Mouse (Mus musculus) stomach, embryonic 14.5 days (tissue): ENCODE data around the gene Cox10. TPM values are rescaled to one million over a fixed set of nuclear protein-coding genes. Genes with fewer than 3 reads are reported as not detected.

Source experiments
- ATAC-seq: fragments of 200-750 bp; cut with Nextera tagmentation; 2 replicates; pipeline ENCODE4 v1.8.0; 2017; ENCODE audit warnings: low read depth, moderate TSS enrichment; ENCODE audit not compliant: insufficient number of reproducible peaks, insufficient read depth, low FRiP score
- H3K27ac ChIP-seq: fragments of 300-500 bp; sonication (generic); 2 replicates; pipeline ENCODE4 v1.5.1; 2014; ENCODE audit warnings: mild to moderate bottlenecking, low read length, moderate library complexity, mixed read lengths
- H3K27me3 ChIP-seq: fragments of 300-500 bp; sonication (generic); 2 replicates; pipeline ENCODE4 v1.6.1; 2014; ENCODE audit warnings: low read length, control low read depth, mixed read lengths; ENCODE audit not compliant: control insufficient read depth, insufficient read depth
- H3K36me3 ChIP-seq: fragments of 300-500 bp; sonication (generic); 2 replicates; pipeline ENCODE4 v1.6.1; 2014; ENCODE audit warnings: mild to moderate bottlenecking, control low read depth, low read length, moderate library complexity, mixed read lengths; ENCODE audit not compliant: control insufficient read depth, insufficient read depth
- H3K4me1 ChIP-seq: fragments of 300-500 bp; sonication (generic); 2 replicates; pipeline ENCODE4 v1.6.1; 2014; ENCODE audit warnings: low read length, control low read depth, mixed read lengths; ENCODE audit not compliant: control insufficient read depth, insufficient read depth
- H3K4me2 ChIP-seq: fragments of 300-500 bp; sonication (generic); replicated peaks from 2 replicates; pipeline ENCODE4 v1.6.1; 2014; ENCODE audit warnings: low read depth, low read length, control low read depth
- H3K4me3 ChIP-seq: fragments of 300-500 bp; sonication (generic); 2 replicates; pipeline ENCODE4 v1.5.1; 2014; ENCODE audit warnings: low read depth, low read length, control low read depth
- H3K9ac ChIP-seq: fragments of 300-500 bp; sonication (generic); replicated peaks from 2 replicates; pipeline ENCODE4 v1.6.1; 2014; ENCODE audit warnings: low read depth, mild to moderate bottlenecking, control low read depth, low read length, moderate library complexity, mixed read lengths
- H3K9me3 ChIP-seq: fragments of 300-500 bp; sonication (generic); 2 replicates; pipeline ENCODE4 v1.6.1; 2016; ENCODE audit warnings: low read depth, low read length, control low read depth; ENCODE audit not compliant: control insufficient read depth
- WGBS: fragments of 180-500 bp; shearing (Covaris S2); extraction: QIAGEN DNeasy Blood & Tissue Kit; methylation state at CpG from one replicate; pipeline ENCODE4 v1.1.7; 2014; 5-methylcytosine and 5-hydroxymethylcytosine counted together
- polyA plus RNA-seq: library from polyadenylated mRNA; unstranded; fragments of >200 nt; fragmentation: Nextera tagmentation; extraction: Ambion mirVana; gene quantifications from 2 replicates; pipeline ENCODE4 v1.2.1, GENCODE M21; 2014

Gene Cox10
- polyA plus RNA-seq, 1 experiment from 2014 or later, result 25.1 TPM

DNA sequence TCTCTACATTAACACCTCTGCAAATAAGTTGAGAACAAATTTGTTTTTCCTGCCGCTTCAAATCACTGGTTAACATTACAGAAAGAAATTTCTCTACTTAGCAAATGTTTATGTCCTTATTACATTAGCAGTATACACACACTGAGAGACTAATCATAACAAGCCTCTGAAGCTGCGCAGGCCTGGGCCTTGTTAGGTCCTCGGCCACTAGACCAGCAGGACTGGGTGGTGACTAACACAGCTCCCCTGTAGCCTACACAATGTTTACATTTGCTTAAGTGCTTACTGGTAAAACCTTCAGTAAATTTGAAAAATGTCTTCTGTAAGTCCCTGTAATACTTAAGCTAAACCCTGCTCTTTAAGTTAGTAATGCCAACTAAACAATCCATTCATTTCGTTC lies 92.6 kb downstream of the Cox10 start:
- Histone ChIP-seq H3K36me3 (no peaks in the 10 kb centered on the region), H3K4me2 (no peak overlapping the region), H3K27ac (no peak overlapping the region), H3K4me3 (no peak overlapping the region), H3K4me1 (peaks cover 4% of the 10 kb centered on the region), H3K9ac (no peak overlapping the region), H3K9me3 (no peaks in the 10 kb centered on the region), H3K27me3 (0 out of 2 replicates have a peak, but pooled peaks cover 4% of the 10 kb centered on the region)
- ATAC-seq, result peak; percentile 56; the same call in 1 of the 2 replicates
- 19% methylated on average over 4 of the region's 4 CpGs for WGBS

DNA sequence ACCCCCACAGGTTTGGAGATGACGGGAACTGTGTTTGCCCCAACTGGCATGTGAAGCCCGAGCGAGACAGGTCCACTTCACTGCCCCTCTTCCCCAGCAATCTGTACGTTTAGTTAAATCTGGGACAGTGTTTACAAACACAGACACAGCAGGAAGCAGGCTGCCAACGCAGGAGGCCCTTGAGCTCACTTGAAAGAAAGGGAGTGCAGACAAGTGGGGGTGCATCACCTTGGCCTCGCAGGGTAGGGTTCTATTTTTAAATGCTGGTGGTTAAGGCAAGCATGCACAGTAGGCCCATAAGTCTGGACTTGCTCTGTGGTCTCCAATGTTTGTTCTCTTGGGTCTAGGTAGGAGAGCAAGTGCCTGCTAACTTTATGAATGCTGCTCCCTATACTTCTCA lies 93.8 kb downstream of the Cox10 start:
- 53% methylated on average over 6 of the region's 6 CpGs for WGBS
- no peak overlapping the region for H3K4me2 ChIP-seq
- no peak for ATAC-seq

DNA sequence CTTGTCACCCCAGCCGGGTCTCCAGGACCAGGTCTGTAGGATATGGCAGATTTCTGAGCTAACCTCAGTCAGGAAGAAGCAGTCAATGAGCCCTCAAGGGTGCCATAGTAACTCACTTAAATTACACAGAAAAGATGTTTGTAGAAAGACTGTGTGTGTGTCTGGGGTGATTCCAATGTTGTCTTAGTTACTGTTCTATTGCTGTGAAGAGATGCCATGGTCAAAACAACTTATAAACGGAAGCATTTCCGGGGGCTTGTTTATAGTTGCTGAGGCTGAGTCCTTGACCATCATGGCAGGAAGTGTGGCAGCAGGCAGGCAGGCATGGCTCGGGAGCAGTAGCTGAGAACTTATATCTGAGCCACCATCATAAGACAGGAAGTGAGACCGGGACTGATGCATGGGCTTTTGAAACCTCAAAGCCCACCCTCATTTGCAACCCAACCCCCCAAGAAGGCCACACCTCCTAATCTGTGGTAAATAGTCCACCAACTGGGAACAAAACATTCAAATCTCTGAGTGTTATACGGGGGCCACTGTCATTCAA lies 94.6 kb downstream of the Cox10 start:
- Histone ChIP-seq H3K4me2 (no peak overlapping the region), H3K27ac (no peak overlapping the region), H3K27me3 (0 out of 2 replicates have a peak, but pooled peaks cover 4% of the 10 kb centered on the region), H3K9me3 (no peaks in the 10 kb centered on the region), H3K4me1 (peaks cover 4% of the 10 kb centered on the region), H3K36me3 (no peaks in the 10 kb centered on the region), H3K4me3 (no peak overlapping the region), H3K9ac (no peak overlapping the region)
- no peak for ATAC-seq
- WGBS, result 77% methylated on average over 6 of the region's 6 CpGs

More for the DNA sequence above, 93.8 kb downstream of the Cox10 start:
- H3K27ac ChIP-seq, result no peak overlapping the region
- no peaks in the 10 kb centered on the region for H3K36me3 ChIP-seq
- peaks cover 4% of the 10 kb centered on the region for H3K4me1 ChIP-seq
- H3K4me3 ChIP-seq, result no peak overlapping the region
- H3K9me3 ChIP-seq, result no peaks in the 10 kb centered on the region
- H3K27me3 ChIP-seq, result 0 out of 2 replicates have a peak, but pooled peaks cover 4% of the 10 kb centered on the region
- H3K9ac ChIP-seq, result no peak overlapping the region

GRCm38 (mm10) chr11:63977741-63978140 lies 101.5 kb downstream of the Cox10 start:
- Histone ChIP-seq H3K4me3 (no peak overlapping the region), H3K36me3 (no peaks in the 10 kb centered on the region), H3K27ac (no peak overlapping the region), H3K9ac (no peak overlapping the region), H3K4me1 (no peaks in the 10 kb centered on the region), H3K9me3 (no peaks in the 10 kb centered on the region), H3K4me2 (no peak overlapping the region), H3K27me3 (0 out of 2 replicates have a peak, but pooled peaks cover 3% of the 10 kb centered on the region)
- 72% methylated on average over 2 of the region's 2 CpGs for WGBS
- ATAC-seq, result no peak

- no peaks in the 10 kb centered on the region for H3K4me1 ChIP-seq
- 75% methylated on average over 2 of the region's 2 CpGs for WGBS
- ATAC-seq, result no peak
- no peak overlapping the region for H3K9ac ChIP-seq
- H3K4me3 ChIP-seq, result no peak overlapping the region
- no peaks in the 10 kb centered on the region for H3K36me3 ChIP-seq
- H3K27me3 ChIP-seq, result 0 out of 2 replicates have a peak, but pooled peaks cover 3% of the 10 kb centered on the region
- H3K9me3 ChIP-seq, result no peaks in the 10 kb centered on the region
- no peak overlapping the region for H3K27ac ChIP-seq
- no peak overlapping the region for H3K4me2 ChIP-seq
Measured at GRCm38 (mm10) chr11:63976775-63977174, 102.5 kb downstream of the Cox10 start.

- Histone ChIP-seq H3K9ac (no peak overlapping the region), H3K27me3 (0 out of 2 replicates have a peak, but pooled peaks cover 3% of the 10 kb centered on the region), H3K27ac (no peak overlapping the region), H3K4me3 (no peak overlapping the region), H3K36me3 (no peaks in the 10 kb centered on the region), H3K4me1 (no peaks in the 10 kb centered on the region), H3K9me3 (no peaks in the 10 kb centered on the region), H3K4me2 (no peak overlapping the region)
- no peak for ATAC-seq
- 84% methylated on average over 13 of the region's 13 CpGs for WGBS
Measured at GRCm38 (mm10) chr11:63975260-63975899, 103.9 kb downstream of the Cox10 start.

DNA sequence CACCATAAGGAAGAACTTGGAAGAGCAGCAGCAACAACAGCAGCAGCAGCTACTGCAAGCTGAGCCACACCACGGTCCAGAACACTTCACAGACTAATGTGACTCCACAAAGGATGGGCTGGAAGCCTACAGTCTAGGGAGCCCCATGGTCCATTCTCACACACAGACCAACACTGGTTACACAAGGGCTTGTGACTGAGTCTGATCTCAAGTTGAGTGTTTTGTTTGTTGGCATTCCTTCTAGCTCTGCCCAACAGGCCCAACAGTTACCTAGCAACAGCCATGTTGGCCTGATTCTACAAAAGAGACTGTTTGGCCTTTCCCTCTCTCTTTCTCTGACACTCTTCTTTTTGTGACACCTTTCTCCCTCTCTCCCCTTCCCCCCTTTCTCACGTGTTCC lies 105.3 kb downstream of the Cox10 start:
- 86% methylated on average over 2 of the region's 2 CpGs for WGBS
- peaks cover 10% of the 10 kb centered on the region for H3K4me1 ChIP-seq
- H3K36me3 ChIP-seq, result no peaks in the 10 kb centered on the region
- 0 out of 2 replicates have a peak, but pooled peaks cover 3% of the 10 kb centered on the region for H3K27me3 ChIP-seq
- H3K9me3 ChIP-seq, result no peaks in the 10 kb centered on the region
- H3K4me3 ChIP-seq, result no peak overlapping the region
- H3K4me2 ChIP-seq, result no peak overlapping the region
- ATAC-seq, result no peak
- H3K27ac ChIP-seq, result no peak overlapping the region
- H3K9ac ChIP-seq, result no peak overlapping the region

- Histone ChIP-seq H3K4me3 (no peak overlapping the region), H3K4me2 (no peak overlapping the region), H3K27ac (no peak overlapping the region), H3K36me3 (no peaks in the 10 kb centered on the region), H3K27me3 (0 out of 2 replicates have a peak, but pooled peaks cover 3% of the 10 kb centered on the region), H3K4me1 (peaks cover 26% of the 10 kb centered on the region), H3K9me3 (no peaks in the 10 kb centered on the region), H3K9ac (no peak overlapping the region)
- 93% methylated on average over 9 of the region's 9 CpGs for WGBS
- no peak for ATAC-seq
Measured at GRCm38 (mm10) chr11:63971462-63971861, 107.8 kb downstream of the Cox10 start.
